Comparison of ENCODE assay signal across 21 mouse cellular contexts in genomic region chr12:15552979-15553680, GRCm38 (mm10).
A peak's percentile ranks its signal among the peaks of the same experiment; 100 is the strongest.
DNase-seq lines count a peak whose midpoint lies in the region; ATAC-seq and TF ChIP-seq lines count a peak whose summit lies in the region.
"Had no signal": no experiment of that assay in that cellular context is flagged by ENCODE, and none has a peak within 500 bp of the region (broad histone marks: within the 10 kb centered on the region; RNA-seq: fewer than 3 reads in every experiment).

No protein-coding gene starts in this region.

- peaks cover 4% of the 10 kb centered on the region; the same call in 1 of the 2 replicates for H3K4me1 ChIP-seq in hindbrain, embryonic 13.5 days (replicated peaks)
- no peaks in the 10 kb centered on the region for H3K4me1 ChIP-seq in hindbrain, embryonic 11.5 days (replicated peaks; ENCODE audit: control insufficient read depth, insufficient read depth, low read length)
- no peaks in the 10 kb centered on the region for H3K4me1 ChIP-seq in intestine, embryonic 15.5 days (replicated peaks)
- H3K4me1 ChIP-seq in intestine, postnatal 0 days (replicated peaks; ENCODE audit: control insufficient read depth, insufficient read depth, low read length): no peaks in the 10 kb centered on the region
- no peaks in the 10 kb centered on the region for H3K4me1 ChIP-seq in midbrain, embryonic 16.5 days (ENCODE audit: control insufficient read depth, insufficient read depth, low read length)
- no peaks in the 10 kb centered on the region for H3K4me1 ChIP-seq in midbrain, embryonic 14.5 days (ENCODE audit: control insufficient read depth, insufficient read depth, low read length)
- H3K4me1 ChIP-seq: forebrain, embryonic 12.5 days; heart, embryonic 13.5 days had no signal

- H3K9me3 ChIP-seq in hindbrain, embryonic 13.5 days: no peaks in the 10 kb centered on the region
- H3K9me3 ChIP-seq in hindbrain, embryonic 11.5 days (ENCODE audit: control insufficient read depth, low read length): no peaks in the 10 kb centered on the region
- no peaks in the 10 kb centered on the region for H3K9me3 ChIP-seq in intestine, embryonic 15.5 days
- H3K9me3 ChIP-seq in intestine, postnatal 0 days (ENCODE audit: control insufficient read depth): no peaks in the 10 kb centered on the region
- H3K9me3 ChIP-seq in midbrain, embryonic 16.5 days (replicated peaks; ENCODE audit: control insufficient read depth, low read length, poor library complexity, severe bottlenecking): no peaks in the 10 kb centered on the region
- no peaks in the 10 kb centered on the region for H3K9me3 ChIP-seq in midbrain, embryonic 14.5 days (ENCODE audit: control insufficient read depth, low read length)
- H3K9me3 ChIP-seq: embryonic facial prominence, embryonic 13.5 days; forebrain, embryonic 12.5 days; heart, embryonic 13.5 days had no signal

- H3K27me3 ChIP-seq in hindbrain, embryonic 13.5 days: no peaks in the 10 kb centered on the region
- H3K27me3 ChIP-seq in hindbrain, embryonic 11.5 days (ENCODE audit: control insufficient read depth, insufficient read depth, low read length): no peaks in the 10 kb centered on the region
- H3K27me3 ChIP-seq in intestine, embryonic 15.5 days (replicated peaks): no peaks in the 10 kb centered on the region
- H3K27me3 ChIP-seq in intestine, postnatal 0 days (replicated peaks; ENCODE audit: control insufficient read depth, insufficient read depth, low read length): no peaks in the 10 kb centered on the region
- H3K27me3 ChIP-seq in midbrain, embryonic 16.5 days (ENCODE audit: control insufficient read depth, insufficient read depth, low read depth, low read length): no peaks in the 10 kb centered on the region
- no peaks in the 10 kb centered on the region for H3K27me3 ChIP-seq in midbrain, embryonic 14.5 days (ENCODE audit: control insufficient read depth, insufficient read depth, low read length)
- H3K27me3 ChIP-seq: embryonic facial prominence, embryonic 13.5 days; forebrain, embryonic 12.5 days; heart, embryonic 13.5 days had no signal

- H3K4me2 ChIP-seq in hindbrain, embryonic 13.5 days: no peak overlapping the region
- no peak overlapping the region for H3K4me2 ChIP-seq in hindbrain, embryonic 11.5 days (replicated peaks; ENCODE audit: low read depth, low read length)
- H3K4me2 ChIP-seq in intestine, embryonic 15.5 days (replicated peaks): no peak overlapping the region
- no peak overlapping the region for H3K4me2 ChIP-seq in intestine, postnatal 0 days (replicated peaks; ENCODE audit: low read depth)
- H3K4me2 ChIP-seq in midbrain, embryonic 16.5 days (ENCODE audit: low read length): no peak overlapping the region
- H3K4me2 ChIP-seq in midbrain, embryonic 14.5 days (ENCODE audit: low read length): no peak overlapping the region
- H3K4me2 ChIP-seq: embryonic facial prominence, embryonic 13.5 days; forebrain, embryonic 12.5 days; heart, embryonic 13.5 days had no signal

- ATAC-seq in hindbrain, embryonic 13.5 days (ENCODE audit: low FRiP score): peak; percentile 57
- ATAC-seq in hindbrain, embryonic 11.5 days (ENCODE audit: low FRiP score): no peak
- peak; percentile 61 for ATAC-seq in intestine, embryonic 15.5 days
- ATAC-seq in intestine, postnatal 0 days: no peak
- 0 out of 2 replicates have a peak, but pooled peaks have one; percentile 14 for ATAC-seq in midbrain, embryonic 16.5 days
- ATAC-seq in midbrain, embryonic 14.5 days (ENCODE audit: low FRiP score, low TSS enrichment): no peak
- ATAC-seq: CD4-positive, CD25-positive, alpha-beta regulatory T cell, adult 4 months; forebrain, embryonic 16.5 days had no signal

- H3K9ac ChIP-seq in hindbrain, embryonic 13.5 days: no peak overlapping the region
- H3K9ac ChIP-seq in hindbrain, embryonic 11.5 days (ENCODE audit: low read depth, low read length): no peak overlapping the region
- no peak overlapping the region for H3K9ac ChIP-seq in intestine, embryonic 15.5 days
- H3K9ac ChIP-seq in intestine, postnatal 0 days (ENCODE audit: low read depth, low read length): no peak overlapping the region
- H3K9ac ChIP-seq in midbrain, embryonic 16.5 days (ENCODE audit: low read depth, low read length): no peak overlapping the region
- H3K9ac ChIP-seq in midbrain, embryonic 14.5 days (replicated peaks; ENCODE audit: low read length): no peak overlapping the region
- H3K9ac ChIP-seq: embryonic facial prominence, embryonic 13.5 days; forebrain, embryonic 12.5 days; heart, embryonic 13.5 days had no signal

- no peak overlapping the region for H3K27ac ChIP-seq in hindbrain, embryonic 13.5 days
- H3K27ac ChIP-seq in hindbrain, embryonic 11.5 days (ENCODE audit: low read depth, low read length): no peak overlapping the region
- no peak overlapping the region for H3K27ac ChIP-seq in intestine, embryonic 15.5 days
- no peak overlapping the region for H3K27ac ChIP-seq in intestine, postnatal 0 days (ENCODE audit: low read depth, low read length)
- no peak overlapping the region for H3K27ac ChIP-seq in midbrain, embryonic 16.5 days (ENCODE audit: low read length)
- H3K27ac ChIP-seq in midbrain, embryonic 14.5 days (replicated peaks; ENCODE audit: low read depth, low read length): no peak overlapping the region
- H3K27ac ChIP-seq: embryonic facial prominence, embryonic 13.5 days; forebrain, embryonic 12.5 days; heart, embryonic 13.5 days had no signal

- no peak for DNase-seq in hindbrain, embryonic 11.5 days (ENCODE audit: low spot score)
- no peak for DNase-seq in midbrain, embryonic 14.5 days
- no peak for DNase-seq in gastrocnemius, postnatal 4 days (ENCODE audit: low spot score in 2 of 2)
- DNase-seq: adrenal gland, adult 2 months; adrenal gland, postnatal 25 days; B cell, adult 2 months; cerebellum, adult 18-20 months; cerebellum, adult 9-11 months; cerebellum, postnatal 36 days; gastrocnemius, postnatal 14 days; heart, postnatal 36 days; kidney, adult 18-20 months had no signal

- H3K36me3 ChIP-seq in hindbrain, embryonic 13.5 days: no peaks in the 10 kb centered on the region
- no peaks in the 10 kb centered on the region for H3K36me3 ChIP-seq in hindbrain, embryonic 11.5 days (ENCODE audit: control insufficient read depth, insufficient read depth, low read length)
- no peaks in the 10 kb centered on the region for H3K36me3 ChIP-seq in intestine, embryonic 15.5 days
- no peaks in the 10 kb centered on the region for H3K36me3 ChIP-seq in intestine, postnatal 0 days (ENCODE audit: control insufficient read depth, insufficient read depth)
- H3K36me3 ChIP-seq in midbrain, embryonic 16.5 days (ENCODE audit: control insufficient read depth, insufficient read depth, low read length): no peaks in the 10 kb centered on the region
- H3K36me3 ChIP-seq in midbrain, embryonic 14.5 days (ENCODE audit: control insufficient read depth, insufficient read depth, low read length): no peaks in the 10 kb centered on the region
- H3K36me3 ChIP-seq: embryonic facial prominence, embryonic 13.5 days; forebrain, embryonic 12.5 days; heart, embryonic 13.5 days had no signal

- H3K4me3 ChIP-seq in hindbrain, embryonic 13.5 days: no peak overlapping the region
- H3K4me3 ChIP-seq in hindbrain, embryonic 11.5 days (ENCODE audit: low read depth, low read length): no peak overlapping the region
- no peak overlapping the region for H3K4me3 ChIP-seq in intestine, embryonic 15.5 days (replicated peaks)
- no peak overlapping the region for H3K4me3 ChIP-seq in intestine, postnatal 0 days (ENCODE audit: low read depth, low read length)
- H3K4me3 ChIP-seq in midbrain, embryonic 16.5 days (ENCODE audit: low read depth, low read length): no peak overlapping the region
- no peak overlapping the region for H3K4me3 ChIP-seq in midbrain, embryonic 14.5 days (replicated peaks; ENCODE audit: low read depth, low read length)
- H3K4me3 ChIP-seq: embryonic facial prominence, embryonic 13.5 days; forebrain, embryonic 12.5 days; heart, embryonic 13.5 days had no signal

- TF ChIP-seq CTCF in intestine, postnatal 0 days (IDR thresholded peaks at IDR 0.05; ENCODE audit: low read depth): no peak

- 64% methylated on average over 6 of the region's 6 CpGs for WGBS in hindbrain, embryonic 13.5 days
- 89% methylated on average over 6 of the region's 6 CpGs for WGBS in hindbrain, embryonic 11.5 days
- 43% methylated on average over 6 of the region's 6 CpGs for WGBS in intestine, embryonic 15.5 days
- 32% methylated on average over 6 of the region's 6 CpGs for WGBS in intestine, postnatal 0 days
- 71% methylated on average over 6 of the region's 6 CpGs for WGBS in midbrain, embryonic 16.5 days
- 78% methylated on average over 6 of the region's 6 CpGs for WGBS in midbrain, embryonic 14.5 days

Comparison
In these comparisons a context has a peak if more than half of its experiments do, and no peak if none do; other contexts are left out.
1. ATAC-seq: peak in hindbrain, embryonic 13.5 days (single experiment), intestine, embryonic 15.5 days (single experiment) and midbrain, embryonic 16.5 days (single experiment); none in hindbrain, embryonic 11.5 days (single experiment), intestine, postnatal 0 days (single experiment) and midbrain, embryonic 14.5 days (single experiment).